Mouse (Mus musculus): Measurements from ENCODE around the gene Htt.
A peak's percentile ranks its signal among the peaks of the same experiment; 100 is the strongest.
"Not testable (repeated sequence)": the region's sequence is repeated elsewhere in the genome, so short reads cannot be mapped to it uniquely, and the experiment has no call there.

Htt gene

GRCm38 (mm10) chr5:34761509-34761908 lies at the start of gene Htt:
Htt (plus strand) TSS chr5:34761740.
- DNase-seq: peak; percentile 97 to 98

GRCm38 (mm10) chr5:34714371-34714770 lies 47.2 kb upstream of the Htt start:
- DNase-seq: not testable (repeated sequence)

- DNase-seq: no peak
Measured at GRCm38 (mm10) chr5:34714816-34715215, 46.7 kb upstream of the Htt start.

- DNase-seq: no peak
Measured at GRCm38 (mm10) chr5:34729141-34729540, 32.4 kb upstream of the Htt start.

GRCm38 (mm10) chr5:34730255-34730654 lies 31.3 kb upstream of the Htt start:
- DNase-seq: no peak

GRCm38 (mm10) chr5:34751477-34751876 lies 10.1 kb upstream of the Htt start:
- DNase-seq: no peak

- no peak for DNase-seq
Measured at GRCm38 (mm10) chr5:34758762-34759161, 2.8 kb upstream of the Htt start.

- DNase-seq: no peak
Measured at GRCm38 (mm10) chr5:34760850-34761508, 561 bp upstream of the Htt start.

GRCm38 (mm10) chr5:34761934-34762611 lies 533 bp downstream of the Htt start:
- peak; percentile 33 to 63 for DNase-seq

- no peak for DNase-seq
Measured at GRCm38 (mm10) chr5:34771818-34772217, 10.3 kb downstream of the Htt start.

- DNase-seq: no peak
Measured at GRCm38 (mm10) chr5:34772696-34773245, 11.2 kb downstream of the Htt start.

GRCm38 (mm10) chr5:34773392-34773791 lies 11.9 kb downstream of the Htt start:
- no peak for DNase-seq

- no peak for DNase-seq
Measured at GRCm38 (mm10) chr5:34785027-34785426, 23.5 kb downstream of the Htt start.

- DNase-seq: no peak
Measured at GRCm38 (mm10) chr5:34791141-34791540, 29.6 kb downstream of the Htt start.

GRCm38 (mm10) chr5:34800292-34800953 lies 38.9 kb downstream of the Htt start:
- no peak for DNase-seq

- no peak for DNase-seq
Measured at GRCm38 (mm10) chr5:34806038-34806437, 44.5 kb downstream of the Htt start.

- no peak for DNase-seq
Measured at GRCm38 (mm10) chr5:34822431-34823149, 61.0 kb downstream of the Htt start.

GRCm38 (mm10) chr5:34854079-34854478 lies 92.5 kb downstream of the Htt start:
- DNase-seq: no peak

- no peak for DNase-seq
Measured at GRCm38 (mm10) chr5:34865367-34865766, 103.8 kb downstream of the Htt start.

GRCm38 (mm10) chr5:34880307-34880706 lies 118.8 kb downstream of the Htt start:
- DNase-seq: not testable (repeated sequence)

GRCm38 (mm10) chr5:34881023-34881422 lies 119.5 kb downstream of the Htt start:
- DNase-seq: no peak

GRCm38 (mm10) chr5:34885250-34885649 lies 123.7 kb downstream of the Htt start:
- no peak for DNase-seq

- DNase-seq: no peak
Measured at GRCm38 (mm10) chr5:34889252-34889651, 127.7 kb downstream of the Htt start.
